Mouse (Mus musculus) sigmoid colon, adult 10 weeks (tissue): ENCODE measurements around the gene Anapc4. TPM values are rescaled to one million over a fixed set of nuclear protein-coding genes. Genes with fewer than 3 reads are reported as not detected.

Source experiments
- polyA plus RNA-seq: library from polyadenylated mRNA; stranded (reverse); fragments of 350-450 nt; fragmentation: Illumina TruSeq; extraction: RNeasy Lipid Tissue Mini Kit (QIAGEN cat#74804); gene quantifications from one replicate; pipeline ENCODE4 v1.2.3, GENCODE M21; 2014; ENCODE audit warnings: low read depth, low replicate concordance

Anapc4 gene
- 124 TPM for polyA plus RNA-seq

DNA sequence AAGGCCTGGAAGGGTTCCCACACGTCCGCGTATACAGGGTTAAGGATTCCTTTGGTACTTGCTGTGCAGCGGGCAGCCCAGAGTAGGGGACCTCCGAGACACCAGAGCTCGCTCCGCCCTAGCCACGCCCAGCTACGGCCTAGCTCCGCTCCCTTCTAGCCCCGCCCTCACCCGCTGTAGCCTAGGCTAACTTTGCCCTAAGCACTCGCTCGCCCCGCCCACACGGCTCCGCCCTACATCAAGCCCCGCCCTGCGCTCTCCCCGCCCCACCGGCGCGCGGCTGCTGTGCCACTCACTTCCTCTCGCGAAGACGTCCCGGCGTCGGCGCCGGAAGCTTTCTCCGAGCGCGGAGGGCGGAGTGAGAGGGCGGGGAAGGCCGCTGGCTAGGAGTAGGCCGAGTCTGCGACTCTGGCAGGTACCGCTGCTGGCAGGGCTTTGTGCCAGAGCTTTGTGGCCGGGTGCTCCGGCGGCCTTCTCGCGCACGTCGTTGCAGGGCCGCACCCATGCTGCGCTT is at the start of gene Anapc4:
Gene Anapc4 (plus strand): TSS at position 252 of the 514 bp plus-strand sequence.

Other genes starting within 250 kb of the Anapc4 start
- gene Sepsecs, start 164.3 kb upstream of the Anapc4 start, polyA plus RNA-seq = 61.2 TPM
- gene Pi4k2b, start 92.4 kb upstream of the Anapc4 start, polyA plus RNA-seq = 230 TPM
- gene Zcchc4, start 58.6 kb upstream of the Anapc4 start, polyA plus RNA-seq = 19.1 TPM
- gene Slc34a2, start 204.1 kb downstream of the Anapc4 start, polyA plus RNA-seq = 47.6 TPM